Mouse (Mus musculus): ENCODE results near the gene Tnnt3.

Tnnt3 gene

GRCm38 (mm10) chr7:142476795-142477452 is 21.7 kb upstream of the Tnnt3 start:
- DNase-seq (ENCODE audit: low read depth, low spot score) = no peak

- DNase-seq (ENCODE audit: low read depth, low spot score) = no peak
Measured at GRCm38 (mm10) chr7:142478001-142478400, 20.6 kb upstream of the Tnnt3 start.

- DNase-seq (ENCODE audit: low read depth, low spot score) = no peak
Measured at GRCm38 (mm10) chr7:142478574-142478973, 20.1 kb upstream of the Tnnt3 start.

- no peak for DNase-seq (ENCODE audit: low read depth, low spot score)
Measured at GRCm38 (mm10) chr7:142479307-142479706, 19.3 kb upstream of the Tnnt3 start.

GRCm38 (mm10) chr7:142479886-142480285 is 18.8 kb upstream of the Tnnt3 start:
- no peak for DNase-seq (ENCODE audit: low read depth, low spot score)

- no peak for DNase-seq (ENCODE audit: low read depth, low spot score)
Measured at GRCm38 (mm10) chr7:142480661-142481060, 18.0 kb upstream of the Tnnt3 start.

- DNase-seq (ENCODE audit: low read depth, low spot score) = peak; percentile 59
Measured at GRCm38 (mm10) chr7:142481186-142481567, 17.5 kb upstream of the Tnnt3 start.

GRCm38 (mm10) chr7:142481568-142482255 is 16.9 kb upstream of the Tnnt3 start:
- DNase-seq (ENCODE audit: low read depth, low spot score) = peak; percentile 16

- DNase-seq (ENCODE audit: low read depth, low spot score) = no peak
Measured at GRCm38 (mm10) chr7:142482256-142482609, 16.4 kb upstream of the Tnnt3 start.

GRCm38 (mm10) chr7:142483136-142483535 is 15.5 kb upstream of the Tnnt3 start:
- no peak for DNase-seq (ENCODE audit: low read depth, low spot score)

- no peak for DNase-seq (ENCODE audit: low read depth, low spot score)
Measured at GRCm38 (mm10) chr7:142484780-142485179, 13.9 kb upstream of the Tnnt3 start.

- DNase-seq (ENCODE audit: low read depth, low spot score) = no peak
Measured at GRCm38 (mm10) chr7:142486751-142487162, 11.9 kb upstream of the Tnnt3 start.

GRCm38 (mm10) chr7:142487341-142487859 is 11.2 kb upstream of the Tnnt3 start:
- DNase-seq (ENCODE audit: low read depth, low spot score) = peak; percentile 72

- DNase-seq (ENCODE audit: low read depth, low spot score) = no peak
Measured at GRCm38 (mm10) chr7:142488053-142488452, 10.6 kb upstream of the Tnnt3 start.

GRCm38 (mm10) chr7:142493535-142493934 is 5.1 kb upstream of the Tnnt3 start:
- DNase-seq (ENCODE audit: low read depth, low spot score) = no peak

- DNase-seq (ENCODE audit: low read depth, low spot score) = no peak
Measured at GRCm38 (mm10) chr7:142496158-142496557, 2.5 kb upstream of the Tnnt3 start.

- DNase-seq (ENCODE audit: low read depth, low spot score) = no peak
Measured at GRCm38 (mm10) chr7:142496800-142497199, 1.8 kb upstream of the Tnnt3 start.

- no peak for DNase-seq (ENCODE audit: low read depth, low spot score)
Measured at GRCm38 (mm10) chr7:142497775-142498174, 861 bp upstream of the Tnnt3 start.

- DNase-seq (ENCODE audit: low read depth, low spot score) = peak; percentile 52
Measured at GRCm38 (mm10) chr7:142499010-142499721, 530 bp downstream of the Tnnt3 start.

- no peak for DNase-seq (ENCODE audit: low read depth, low spot score)
Measured at GRCm38 (mm10) chr7:142500032-142500431, 1.4 kb downstream of the Tnnt3 start.

- DNase-seq (ENCODE audit: low read depth, low spot score) = no peak
Measured at GRCm38 (mm10) chr7:142503206-142503605, 4.6 kb downstream of the Tnnt3 start.

GRCm38 (mm10) chr7:142505942-142506341 is 7.3 kb downstream of the Tnnt3 start:
- DNase-seq (ENCODE audit: low read depth, low spot score) = peak; percentile 69
